Comparison of ENCODE assay signal across 12 mouse cellular contexts in genomic region chr8:8574521-8575499, GRCm38 (mm10).
DNase-seq lines count a peak whose midpoint lies in the region; ATAC-seq lines count a peak whose summit lies in the region.
"Had no signal": no experiment of that assay in that cellular context is flagged by ENCODE, and none has a peak within 500 bp of the region (broad histone marks: within the 10 kb centered on the region; RNA-seq: fewer than 3 reads in every experiment).

No protein-coding gene starts in this region.

- no peak overlapping the region for H3K27ac ChIP-seq in forebrain, embryonic 15.5 days (replicated peaks)
- no peak overlapping the region for H3K27ac ChIP-seq in midbrain, embryonic 11.5 days (ENCODE audit: low read depth, low read length)
- H3K27ac ChIP-seq: embryonic facial prominence, embryonic 12.5 days; heart, embryonic 13.5 days had no signal

- no peak overlapping the region for H3K4me3 ChIP-seq in forebrain, embryonic 15.5 days
- H3K4me3 ChIP-seq in midbrain, embryonic 11.5 days (ENCODE audit: low read depth, low read length), result no peak overlapping the region
- H3K4me3 ChIP-seq: embryonic facial prominence, embryonic 12.5 days; heart, embryonic 13.5 days had no signal

- no peaks in the 10 kb centered on the region for H3K36me3 ChIP-seq in forebrain, embryonic 15.5 days
- H3K36me3 ChIP-seq in midbrain, embryonic 11.5 days (ENCODE audit: control insufficient read depth, insufficient read depth, low read length), result no peaks in the 10 kb centered on the region
- H3K36me3 ChIP-seq: embryonic facial prominence, embryonic 12.5 days; heart, embryonic 13.5 days had no signal

- H3K27me3 ChIP-seq in forebrain, embryonic 15.5 days, result no peaks in the 10 kb centered on the region
- H3K27me3 ChIP-seq in midbrain, embryonic 11.5 days (ENCODE audit: control insufficient read depth, insufficient read depth, low read length), result peaks cover 23% of the 10 kb centered on the region
- H3K27me3 ChIP-seq: embryonic facial prominence, embryonic 12.5 days; heart, embryonic 13.5 days had no signal

- H3K4me1 ChIP-seq in forebrain, embryonic 15.5 days, result peaks cover 19% of the 10 kb centered on the region
- H3K4me1 ChIP-seq in midbrain, embryonic 11.5 days (ENCODE audit: control insufficient read depth, insufficient read depth, low read length), result peaks cover 25% of the 10 kb centered on the region

- peak; percentile 72 for DNase-seq in embryo, embryonic 9.5 days (ENCODE audit: extremely low spot score)
- peak; percentile 96 for DNase-seq in midbrain, embryonic 11.5 days (ENCODE audit: low spot score, missing footprints)
- DNase-seq in retina, embryonic 14.5 days (ENCODE audit: low spot score), result peak; percentile 51
- DNase-seq in kidney, postnatal 10 days, result no peak
- DNase-seq in layer of hippocampus, postnatal 25 days (ENCODE audit: extremely low spot score in 1 of 2, low spot score in 1 of 2), result no peak
- DNase-seq in urinary bladder, postnatal 14 days (ENCODE audit: low spot score), result no peak
- DNase-seq: kidney, postnatal 4 days; thymus, postnatal 36 days had no signal

- peak; percentile 67; the same call in 1 of the 2 replicates for ATAC-seq in forebrain, embryonic 15.5 days (replicated peaks)
- ATAC-seq in midbrain, embryonic 11.5 days (ENCODE audit: low FRiP score), result peak; percentile 93
- ATAC-seq: inflammation-experienced regulatory T-cells, adult 6 months had no signal

- H3K9ac ChIP-seq in forebrain, embryonic 15.5 days (replicated peaks), result no peak overlapping the region
- H3K9ac ChIP-seq in midbrain, embryonic 11.5 days (ENCODE audit: low read length), result no peak overlapping the region
- H3K9ac ChIP-seq: embryonic facial prominence, embryonic 12.5 days; heart, embryonic 13.5 days had no signal

- H3K9me3 ChIP-seq in forebrain, embryonic 15.5 days, result no peaks in the 10 kb centered on the region
- peaks cover 3% of the 10 kb centered on the region; the same call in 1 of the 2 replicates for H3K9me3 ChIP-seq in midbrain, embryonic 11.5 days (ENCODE audit: control insufficient read depth, low read length)
- H3K9me3 ChIP-seq: embryonic facial prominence, embryonic 12.5 days; heart, embryonic 13.5 days had no signal

- 0 out of 2 replicates have a peak overlapping the region, but pooled peaks have one; percentile 4 for H3K4me2 ChIP-seq in forebrain, embryonic 15.5 days (replicated peaks)
- peak overlapping the region; percentile 26; the same call in 1 of the 2 replicates for H3K4me2 ChIP-seq in midbrain, embryonic 11.5 days
- H3K4me2 ChIP-seq: embryonic facial prominence, embryonic 12.5 days; heart, embryonic 13.5 days had no signal

- WGBS in forebrain, embryonic 15.5 days, result 22% methylated on average over 19 of the region's 19 CpGs
- 19% methylated on average over 19 of the region's 19 CpGs for WGBS in midbrain, embryonic 11.5 days

Comparison
In these comparisons a context has a peak if more than half of its experiments do, and no peak if none do; other contexts are left out.
1. DNase-seq: peak in embryo, embryonic 9.5 days (single experiment), midbrain, embryonic 11.5 days (single experiment) and retina, embryonic 14.5 days (single experiment); none in kidney, postnatal 10 days (single experiment), layer of hippocampus, postnatal 25 days (0 of 2) and urinary bladder, postnatal 14 days (single experiment).